Mouse (Mus musculus): ENCODE results near the gene Tas1r3. TPM values are rescaled to one million over a fixed set of nuclear protein-coding genes. Genes with fewer than 3 reads are reported as not detected.
A peak's percentile ranks its signal among the peaks of the same experiment; 100 is the strongest.

Gene Tas1r3
- polyA plus RNA-seq, 1 experiment, result 0.87 TPM

GRCm38 (mm10) chr4:155839483-155839910 is 23.7 kb downstream of the Tas1r3 start, which contains the start of gene Mxra8:
Gene Mxra8, plus strand, starts transcription at chr4:155839680.
- H3K27ac ChIP-seq (ENCODE audit: insufficient read depth, low read length), result 0 out of 2 replicates have a peak within 1 kb of the TSS, but pooled peaks have one; percentile 22
- peak within 1 kb of the TSS; percentile 35 for H3K4me3 ChIP-seq (replicated peaks; ENCODE audit: insufficient read depth, low read depth, low read length)
- H3K27me3 ChIP-seq (ENCODE audit: control insufficient read depth, insufficient read depth, low read length), result no peaks in the 10 kb centered on the region
- WGBS, result 33% methylated on average over 16 of the region's 16 CpGs
- DNase-seq, result peak in 1 of 2 experiments; percentile 44
- TF ChIP-seq POLR2A (IDR thresholded peaks at IDR 0.05; ENCODE audit: borderline replicate concordance, insufficient read depth, low read length) (no peak), CTCF (IDR thresholded peaks at IDR 0.05; ENCODE audit: borderline replicate concordance, insufficient read depth, low read depth, low read length) (no peak)
- peaks cover 11% of the 10 kb centered on the region for H3K4me1 ChIP-seq (ENCODE audit: control insufficient read depth, insufficient read depth, low read length)

DNA sequence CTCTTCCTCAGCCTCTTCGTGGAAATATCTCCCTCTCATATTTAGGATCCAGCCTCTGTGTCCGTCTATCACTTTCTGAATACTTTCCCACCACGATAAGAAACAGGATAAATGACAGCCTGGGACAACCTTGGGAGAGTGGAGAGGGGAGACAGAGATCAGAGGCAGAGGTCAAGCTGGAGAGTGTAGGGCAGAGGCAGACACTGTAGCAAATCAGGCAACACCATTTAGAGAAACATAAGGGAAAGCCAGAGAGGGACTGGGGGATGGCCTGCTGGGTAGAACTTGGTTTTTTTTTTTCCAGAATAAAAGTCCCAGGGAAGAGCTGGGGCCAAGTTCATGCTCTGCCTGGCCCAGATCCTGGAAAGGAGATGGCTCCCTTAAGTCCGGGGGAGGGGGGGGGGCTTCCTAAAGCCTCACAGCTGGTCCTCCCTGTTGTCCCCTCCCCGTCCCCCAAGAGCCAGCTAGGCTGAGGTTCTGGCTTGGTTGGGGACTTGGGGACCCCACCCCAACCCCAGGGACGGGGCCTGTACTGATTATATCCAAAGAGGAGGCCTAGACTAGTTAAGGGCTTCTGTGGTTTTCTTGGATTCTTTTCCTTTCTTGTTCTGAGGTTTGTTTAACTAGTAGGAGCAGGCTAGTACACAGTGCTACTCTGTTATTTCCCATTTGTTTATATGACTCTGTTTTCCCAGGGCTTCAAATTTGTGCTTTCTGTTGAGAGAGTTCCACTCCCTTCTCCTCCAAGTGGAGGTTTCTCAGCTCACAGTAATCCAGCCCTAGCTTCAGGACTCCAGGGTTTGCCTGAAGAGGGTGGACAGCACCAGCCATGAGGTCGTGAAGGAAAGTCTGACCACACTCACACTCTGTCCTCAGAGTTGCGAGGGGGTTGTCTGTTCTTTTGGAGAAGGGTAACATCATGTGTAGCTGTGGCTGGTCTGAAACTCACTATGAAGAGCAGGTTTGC is 24.7 kb downstream of the Tas1r3 start:
- Histone ChIP-seq H3K4me3 (replicated peaks; ENCODE audit: insufficient read depth, low read depth, low read length) (no peak overlapping the region), H3K27ac (ENCODE audit: insufficient read depth, low read length) (no peak overlapping the region), H3K27me3 (ENCODE audit: control insufficient read depth, insufficient read depth, low read length) (no peaks in the 10 kb centered on the region), H3K4me1 (ENCODE audit: control insufficient read depth, insufficient read depth, low read length) (peaks cover 11% of the 10 kb centered on the region)
- DNase-seq, result no peak
- 39% methylated on average over 8 of the region's 8 CpGs for WGBS
- TF ChIP-seq CTCF (IDR thresholded peaks at IDR 0.05; ENCODE audit: borderline replicate concordance, insufficient read depth, low read depth, low read length) (no peak), POLR2A (IDR thresholded peaks at IDR 0.05; ENCODE audit: borderline replicate concordance, insufficient read depth, low read length) (no peak)

DNA sequence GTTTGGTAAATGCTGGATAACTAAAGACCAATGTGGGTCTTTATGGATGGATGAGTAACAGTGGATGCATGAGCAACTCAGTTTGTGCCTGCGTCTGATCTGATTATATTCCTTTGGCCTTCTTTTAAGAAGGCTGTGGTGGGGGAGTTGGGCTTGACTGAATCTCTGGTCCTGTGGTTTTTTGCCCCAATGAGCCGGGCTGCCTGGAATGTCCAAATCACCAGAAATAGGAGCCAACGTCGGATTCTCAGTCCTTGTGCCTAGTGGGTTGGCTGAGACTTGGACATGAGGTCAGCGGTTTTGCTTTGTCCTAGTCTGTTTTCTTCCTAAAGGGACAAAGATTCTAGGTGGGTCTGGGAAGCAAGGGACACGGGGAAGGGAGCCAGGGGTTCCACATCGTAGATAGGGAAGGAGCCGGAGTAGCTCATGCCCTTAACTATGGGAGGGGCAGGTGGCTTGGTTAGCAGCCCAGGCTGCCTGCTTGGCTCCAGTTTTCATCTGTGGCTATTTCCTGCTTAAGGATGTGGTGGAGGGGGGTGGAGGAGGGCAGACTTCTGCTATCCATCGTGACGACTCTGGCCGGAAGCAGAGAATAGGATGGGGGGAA is 25.7 kb downstream of the Tas1r3 start:
- 24% methylated on average over 11 of the region's 11 CpGs for WGBS

DNA sequence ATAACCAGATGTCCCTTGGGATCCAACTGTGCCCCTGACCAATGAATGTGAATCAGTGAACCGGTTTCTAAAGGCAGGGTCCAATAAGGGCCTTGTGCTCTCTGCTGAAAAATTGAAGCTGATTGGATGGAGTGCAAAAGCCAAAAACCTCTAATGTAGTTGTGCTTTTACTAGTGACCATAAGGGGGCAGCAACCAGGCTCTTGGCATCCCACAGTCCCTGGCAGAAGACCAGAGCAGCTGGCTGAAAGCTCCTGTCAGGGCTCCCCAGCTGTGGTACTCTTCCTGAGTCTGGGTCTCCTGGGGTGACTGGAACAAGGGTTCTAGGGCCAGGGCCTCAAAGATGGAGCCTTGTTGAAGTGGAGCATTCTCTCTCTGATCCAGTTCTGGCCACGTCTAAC is 29.3 kb downstream of the Tas1r3 start:
- no peaks in the 10 kb centered on the region for H3K27me3 ChIP-seq (ENCODE audit: control insufficient read depth, insufficient read depth, low read length)
- peak; percentile 69 to 70 for DNase-seq
- H3K27ac ChIP-seq (ENCODE audit: insufficient read depth, low read length), result no peak overlapping the region
- no peak for TF ChIP-seq POLR2A (IDR thresholded peaks at IDR 0.05; ENCODE audit: borderline replicate concordance, insufficient read depth, low read length)
- TF ChIP-seq CTCF (IDR thresholded peaks at IDR 0.05; ENCODE audit: borderline replicate concordance, insufficient read depth, low read depth, low read length), result peak; percentile 68
- peaks cover 12% of the 10 kb centered on the region for H3K4me1 ChIP-seq (ENCODE audit: control insufficient read depth, insufficient read depth, low read length)
- H3K4me3 ChIP-seq (replicated peaks; ENCODE audit: insufficient read depth, low read depth, low read length), result no peak overlapping the region
- 19% methylated on average over 2 of the region's 2 CpGs for WGBS

More for the DNA sequence above, 25.7 kb downstream of the Tas1r3 start:
- H3K27me3 ChIP-seq (ENCODE audit: control insufficient read depth, insufficient read depth, low read length), result no peaks in the 10 kb centered on the region
- H3K4me3 ChIP-seq (replicated peaks; ENCODE audit: insufficient read depth, low read depth, low read length), result no peak overlapping the region
- H3K4me1 ChIP-seq (ENCODE audit: control insufficient read depth, insufficient read depth, low read length), result peaks cover 17% of the 10 kb centered on the region
- TF ChIP-seq POLR2A (IDR thresholded peaks at IDR 0.05; ENCODE audit: borderline replicate concordance, insufficient read depth, low read length) (no peak), CTCF (IDR thresholded peaks at IDR 0.05; ENCODE audit: borderline replicate concordance, insufficient read depth, low read depth, low read length) (no peak)
- no peak overlapping the region for H3K27ac ChIP-seq (ENCODE audit: insufficient read depth, low read length)
- DNase-seq, result no peak

DNA sequence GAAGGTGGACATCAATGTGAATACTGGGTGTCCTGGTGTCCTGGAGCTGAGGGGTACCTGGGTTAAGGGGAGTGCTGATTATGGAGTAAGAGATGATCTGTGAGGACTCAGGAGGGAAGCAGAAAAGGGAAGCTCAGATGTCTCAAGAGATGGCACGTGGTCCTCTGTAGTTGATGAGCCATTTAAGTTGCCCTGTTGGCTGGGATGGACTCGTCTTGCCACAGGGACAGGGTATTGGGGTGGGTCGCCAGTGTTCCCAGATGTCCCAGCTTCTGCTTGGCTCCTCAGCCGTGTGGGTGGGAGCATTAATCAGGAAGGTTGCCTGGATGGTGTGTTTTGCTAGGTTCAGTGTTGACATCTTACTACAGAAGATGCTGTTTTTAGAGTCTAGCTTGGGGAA is 29.9 kb downstream of the Tas1r3 start:
- Histone ChIP-seq H3K27ac (ENCODE audit: insufficient read depth, low read length) (no peak overlapping the region), H3K4me3 (replicated peaks; ENCODE audit: insufficient read depth, low read depth, low read length) (no peak overlapping the region), H3K27me3 (ENCODE audit: control insufficient read depth, insufficient read depth, low read length) (no peaks in the 10 kb centered on the region), H3K4me1 (ENCODE audit: control insufficient read depth, insufficient read depth, low read length) (peaks cover 12% of the 10 kb centered on the region)
- TF ChIP-seq CTCF (IDR thresholded peaks at IDR 0.05; ENCODE audit: borderline replicate concordance, insufficient read depth, low read depth, low read length), result no peak
- no peak for TF ChIP-seq POLR2A (IDR thresholded peaks at IDR 0.05; ENCODE audit: borderline replicate concordance, insufficient read depth, low read length)
- DNase-seq, result no peak
- 87% methylated on average over 4 of the region's 4 CpGs for WGBS

DNA sequence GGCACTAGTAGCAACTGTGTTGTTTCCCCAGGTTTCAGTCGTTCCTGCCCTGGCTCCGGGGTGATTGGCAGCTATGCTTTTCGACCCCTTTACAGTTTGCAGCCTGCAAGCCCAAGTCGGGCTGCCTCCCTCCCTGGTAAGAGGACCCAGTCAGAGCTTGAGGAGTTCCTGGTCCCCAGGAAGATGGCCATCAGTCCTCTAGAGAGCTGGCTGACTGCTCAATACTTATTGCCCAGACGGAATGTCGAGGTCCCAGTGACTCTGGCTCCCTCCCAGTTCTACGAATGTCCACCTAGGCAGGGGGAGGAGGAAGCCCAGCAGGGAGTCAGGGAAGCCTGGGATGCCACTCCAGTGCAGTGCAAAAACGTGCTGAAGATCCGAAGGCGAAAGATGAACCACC is 30.8 kb downstream of the Tas1r3 start:
- 34% methylated on average over 10 of the region's 10 CpGs for WGBS
- Histone ChIP-seq H3K27me3 (ENCODE audit: control insufficient read depth, insufficient read depth, low read length) (no peaks in the 10 kb centered on the region), H3K4me1 (ENCODE audit: control insufficient read depth, insufficient read depth, low read length) (peaks cover 8% of the 10 kb centered on the region), H3K27ac (ENCODE audit: insufficient read depth, low read length) (no peak overlapping the region), H3K4me3 (replicated peaks; ENCODE audit: insufficient read depth, low read depth, low read length) (peak overlapping the region; percentile 83)
- TF ChIP-seq POLR2A (IDR thresholded peaks at IDR 0.05; ENCODE audit: borderline replicate concordance, insufficient read depth, low read length), result no peak
- TF ChIP-seq CTCF (IDR thresholded peaks at IDR 0.05; ENCODE audit: borderline replicate concordance, insufficient read depth, low read depth, low read length), result no peak
- DNase-seq, result no peak

DNA sequence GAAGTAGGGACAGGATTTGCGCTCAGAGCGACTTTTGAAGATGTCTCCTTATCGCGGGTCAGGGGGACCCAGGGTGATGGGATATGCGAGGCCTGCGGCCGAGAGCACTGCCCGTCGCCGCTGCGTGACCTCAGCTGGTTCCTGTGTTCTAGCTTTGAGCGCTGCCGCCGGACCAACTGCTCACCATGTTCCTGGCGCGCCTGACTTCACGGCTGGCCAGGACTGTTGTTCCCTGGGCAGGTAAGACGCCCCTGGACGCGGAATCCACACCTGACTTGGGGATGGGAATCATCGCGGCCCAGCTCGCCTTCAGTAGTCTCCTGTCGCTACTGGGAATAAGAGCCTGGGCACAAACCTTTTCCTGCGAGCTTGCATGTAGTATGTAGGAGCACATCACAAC is 31.3 kb downstream of the Tas1r3 start:
- no peak for DNase-seq
- TF ChIP-seq CTCF (IDR thresholded peaks at IDR 0.05; ENCODE audit: borderline replicate concordance, insufficient read depth, low read depth, low read length) (no peak), POLR2A (IDR thresholded peaks at IDR 0.05; ENCODE audit: borderline replicate concordance, insufficient read depth, low read length) (no peak)
- H3K4me3 ChIP-seq (replicated peaks; ENCODE audit: insufficient read depth, low read depth, low read length), result peak overlapping the region; percentile 83
- H3K27ac ChIP-seq (ENCODE audit: insufficient read depth, low read length), result peak overlapping the region; percentile 44
- WGBS, result under 1% methylated on average over 25 of the region's 25 CpGs
- H3K27me3 ChIP-seq (ENCODE audit: control insufficient read depth, insufficient read depth, low read length), result no peaks in the 10 kb centered on the region
- H3K4me1 ChIP-seq (ENCODE audit: control insufficient read depth, insufficient read depth, low read length), result peaks cover 8% of the 10 kb centered on the region

Measured in cerebellum, adult 2 months (tissue).